ENCODE assay signal across 28 mouse cellular contexts in the genomic region with DNA sequence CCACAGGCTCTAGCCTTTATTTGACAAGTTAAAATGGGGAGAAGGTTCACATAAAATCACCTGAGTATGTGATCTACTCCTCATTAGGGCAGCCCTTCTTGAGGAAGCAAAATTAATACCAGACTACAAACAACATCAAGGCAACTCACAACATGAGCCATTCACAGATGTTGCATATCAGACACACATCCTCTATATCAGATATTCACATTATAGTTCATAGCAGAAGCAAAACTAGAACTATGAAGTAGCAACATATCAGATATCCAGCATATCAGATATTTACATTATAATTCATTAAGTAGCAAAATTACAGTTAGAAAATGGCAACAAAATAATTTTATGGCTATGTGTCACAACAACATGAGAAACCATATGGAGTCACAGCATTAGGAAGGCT.
"Had no signal": no experiment of that assay in that cellular context is flagged by ENCODE, and none has a peak within 500 bp of the region (broad histone marks: within the 10 kb centered on the region; RNA-seq: fewer than 3 reads in every experiment).

No protein-coding gene starts in this region.

- H3K27ac ChIP-seq: embryonic facial prominence, embryonic 10.5 days; embryonic facial prominence, embryonic 12.5 days; embryonic facial prominence, embryonic 13.5 days; embryonic facial prominence, embryonic 15.5 days; forebrain, embryonic 10.5 days; forebrain, embryonic 12.5 days; forebrain, embryonic 13.5 days; forebrain, embryonic 15.5 days; gastrocnemius, adult 2 months; heart, adult 2 months had no signal

- H3K4me1 ChIP-seq: embryonic facial prominence, embryonic 10.5 days; embryonic facial prominence, embryonic 12.5 days; embryonic facial prominence, embryonic 13.5 days; embryonic facial prominence, embryonic 15.5 days; forebrain, embryonic 10.5 days; forebrain, embryonic 12.5 days; forebrain, embryonic 13.5 days; forebrain, embryonic 15.5 days had no signal

- DNase-seq: cerebellum, adult 8-10 months; cerebellum, adult 9-10 months; cerebellum, adult 9-11 months; cerebellum, postnatal 10 days; cerebellum, postnatal 14 days; cerebellum, postnatal 25 days; cerebellum, postnatal 36 days; embryo, embryonic 11 days; forebrain, postnatal 0 days; gastrocnemius, adult 2 months; gastrocnemius, postnatal 10 days; gastrocnemius, postnatal 14 days; gastrocnemius, postnatal 25 days; gastrocnemius, postnatal 36 days; heart, adult 11 months; heart, adult 18-20 months; heart, adult 2 months had no signal

- H3K9ac ChIP-seq: embryonic facial prominence, embryonic 12.5 days; embryonic facial prominence, embryonic 13.5 days; embryonic facial prominence, embryonic 15.5 days; forebrain, embryonic 12.5 days; forebrain, embryonic 13.5 days; forebrain, embryonic 15.5 days; forebrain, postnatal 0 days had no signal

- H3K4me3 ChIP-seq: embryonic facial prominence, embryonic 10.5 days; embryonic facial prominence, embryonic 12.5 days; embryonic facial prominence, embryonic 13.5 days; embryonic facial prominence, embryonic 15.5 days; erythroblast, embryonic 14.5 days; forebrain, embryonic 10.5 days; forebrain, embryonic 12.5 days; forebrain, embryonic 13.5 days; forebrain, embryonic 15.5 days; gastrocnemius, adult 2 months; heart, adult 2 months had no signal

- H3K27me3 ChIP-seq: embryonic facial prominence, embryonic 12.5 days; embryonic facial prominence, embryonic 13.5 days; forebrain, embryonic 12.5 days; forebrain, embryonic 13.5 days; forebrain, embryonic 15.5 days had no signal

- H3K4me2 ChIP-seq: embryonic facial prominence, embryonic 12.5 days; embryonic facial prominence, embryonic 13.5 days; embryonic facial prominence, embryonic 15.5 days; forebrain, embryonic 12.5 days; forebrain, embryonic 13.5 days; forebrain, embryonic 15.5 days had no signal

- ATAC-seq: forebrain, embryonic 13.5 days; forebrain, embryonic 14.5 days; forebrain, embryonic 15.5 days; forebrain, embryonic 16.5 days; forebrain, postnatal 0 days had no signal

- H3K9me3 ChIP-seq: embryonic facial prominence, embryonic 10.5 days; embryonic facial prominence, embryonic 12.5 days; embryonic facial prominence, embryonic 13.5 days; embryonic facial prominence, embryonic 15.5 days; forebrain, embryonic 10.5 days; forebrain, embryonic 12.5 days; forebrain, embryonic 13.5 days; forebrain, embryonic 15.5 days had no signal

- H3K36me3 ChIP-seq: embryonic facial prominence, embryonic 10.5 days; embryonic facial prominence, embryonic 12.5 days; embryonic facial prominence, embryonic 13.5 days; embryonic facial prominence, embryonic 15.5 days; forebrain, embryonic 10.5 days; forebrain, embryonic 12.5 days; forebrain, embryonic 15.5 days had no signal
